Mouse (Mus musculus) bone marrow macrophage, adult 2 months (primary cell): ENCODE data around the gene Gapvd1. TPM values are rescaled to one million over a fixed set of nuclear protein-coding genes. Genes with fewer than 3 reads are reported as not detected.

Experiments
- H3K27ac ChIP-seq: 2 replicates; pipeline ENCODE4 v1.5.1; 2012; ENCODE audit warnings: low read depth, low read length; ENCODE audit not compliant: insufficient read depth
- H3K4me1 ChIP-seq: 2 replicates; pipeline ENCODE4 v1.6.1; 2012; ENCODE audit warnings: low read length; ENCODE audit not compliant: control insufficient read depth, insufficient read depth
- H3K4me3 ChIP-seq: 2 replicates; pipeline ENCODE4 v1.5.1; 2012; ENCODE audit warnings: mild to moderate bottlenecking, low read length, moderate library complexity; ENCODE audit not compliant: insufficient read depth
- CTCF ChIP-seq: IDR thresholded peaks from 2 replicates; pipeline ENCODE4 v1.5.1; 2012; ENCODE audit warnings: low read depth, mild to moderate bottlenecking, low read length, moderate library complexity
- POLR2A ChIP-seq: IDR thresholded peaks from 2 replicates; pipeline ENCODE4 v1.6.1; 2012; ENCODE audit warnings: mild to moderate bottlenecking, low read depth, low read length, borderline replicate concordance
- polyA plus RNA-seq: library from polyadenylated mRNA; stranded (reverse); fragments of >200 nt; gene quantifications from 2 replicates; pipeline ENCODE4 v1.2.4, GENCODE M21; 2012; ENCODE audit not compliant: missing spikeins, insufficient read depth, insufficient read length

Gapvd1 gene
- polyA plus RNA-seq, 1 experiment: 98.7 TPM

- Histone ChIP-seq H3K27ac (no peak overlapping the region), H3K4me1 (no peaks in the 10 kb centered on the region), H3K4me3 (no peak overlapping the region)
- TF ChIP-seq CTCF (no peak), POLR2A (no peak)
These were observed 36.8 kb downstream of the Gapvd1 start for GRCm38 (mm10) chr2:34718196-34718595.

DNA sequence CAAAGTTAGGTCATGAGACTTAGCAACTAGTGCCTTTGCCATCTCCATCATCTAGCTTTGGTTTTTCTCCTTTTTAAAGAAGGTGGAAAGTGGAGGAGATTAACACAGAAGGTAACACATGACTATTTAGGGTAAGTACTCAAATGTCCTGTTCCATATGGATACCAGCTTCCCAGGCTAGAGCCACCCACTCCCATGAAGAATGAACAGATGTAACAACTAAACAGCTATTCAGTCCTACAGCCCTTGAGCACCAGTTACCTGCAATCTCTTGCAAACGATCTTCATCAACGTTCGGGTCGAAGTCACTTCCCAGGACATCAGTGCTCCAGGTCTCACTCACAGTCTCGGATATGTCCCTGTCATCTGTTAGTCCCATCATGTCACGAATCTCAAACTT lies 43.1 kb downstream of the Gapvd1 start:
- Histone ChIP-seq H3K27ac (no peak overlapping the region), H3K4me1 (no peaks in the 10 kb centered on the region), H3K4me3 (no peak overlapping the region)
- no peak for TF ChIP-seq CTCF
- TF ChIP-seq POLR2A: no peak

DNA sequence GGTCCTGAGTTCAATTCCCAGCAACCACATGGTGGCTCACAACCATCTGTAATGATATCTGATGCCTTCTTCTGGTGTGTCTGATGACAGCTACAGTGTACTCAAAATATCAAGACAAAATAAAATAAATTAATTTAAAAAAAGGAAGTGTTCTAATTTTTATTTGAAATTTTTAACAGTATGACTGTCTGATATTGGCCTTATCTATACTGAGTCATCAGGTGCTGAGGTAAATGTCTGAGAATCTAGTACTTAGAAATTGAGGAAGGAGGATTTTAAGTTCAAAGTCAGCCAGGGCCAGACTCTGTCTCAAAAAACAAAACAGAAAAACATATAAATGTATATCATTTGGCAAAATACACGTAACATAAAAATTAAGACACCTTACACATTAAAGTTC lies 46.4 kb downstream of the Gapvd1 start:
- Histone ChIP-seq H3K27ac (no peak overlapping the region), H3K4me3 (no peak overlapping the region), H3K4me1 (no peaks in the 10 kb centered on the region)
- TF ChIP-seq CTCF (no peak), POLR2A (no peak)

- TF ChIP-seq POLR2A (no peak), CTCF (no peak)
- H3K4me3 ChIP-seq: no peak overlapping the region
- H3K4me1 ChIP-seq: no peaks in the 10 kb centered on the region
- H3K27ac ChIP-seq: no peak overlapping the region
These were observed 58.4 kb downstream of the Gapvd1 start for GRCm38 (mm10) chr2:34696592-34696991.

DNA sequence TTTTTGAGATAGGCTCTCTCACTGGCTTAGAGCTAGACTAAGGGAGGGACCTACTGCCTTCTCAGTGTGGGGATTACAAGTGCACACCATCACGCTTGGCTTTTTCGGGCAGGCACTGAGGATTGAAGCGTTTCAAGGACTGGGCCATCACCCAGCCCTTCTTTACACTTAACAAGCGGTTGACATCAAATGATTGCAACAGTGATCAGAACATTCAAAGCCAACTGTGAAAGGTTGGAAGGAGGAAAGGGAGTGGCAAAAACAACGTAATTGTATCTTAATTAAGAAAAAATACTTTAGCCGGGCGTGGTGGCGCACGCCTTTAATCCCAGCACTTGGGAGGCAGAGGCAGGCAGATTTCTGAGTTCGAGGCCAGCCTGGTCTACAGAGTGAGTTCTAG lies 62.2 kb downstream of the Gapvd1 start:
- TF ChIP-seq CTCF (no peak), POLR2A (no peak)
- Histone ChIP-seq H3K4me1 (no peaks in the 10 kb centered on the region), H3K4me3 (no peak overlapping the region), H3K27ac (no peak overlapping the region)

DNA sequence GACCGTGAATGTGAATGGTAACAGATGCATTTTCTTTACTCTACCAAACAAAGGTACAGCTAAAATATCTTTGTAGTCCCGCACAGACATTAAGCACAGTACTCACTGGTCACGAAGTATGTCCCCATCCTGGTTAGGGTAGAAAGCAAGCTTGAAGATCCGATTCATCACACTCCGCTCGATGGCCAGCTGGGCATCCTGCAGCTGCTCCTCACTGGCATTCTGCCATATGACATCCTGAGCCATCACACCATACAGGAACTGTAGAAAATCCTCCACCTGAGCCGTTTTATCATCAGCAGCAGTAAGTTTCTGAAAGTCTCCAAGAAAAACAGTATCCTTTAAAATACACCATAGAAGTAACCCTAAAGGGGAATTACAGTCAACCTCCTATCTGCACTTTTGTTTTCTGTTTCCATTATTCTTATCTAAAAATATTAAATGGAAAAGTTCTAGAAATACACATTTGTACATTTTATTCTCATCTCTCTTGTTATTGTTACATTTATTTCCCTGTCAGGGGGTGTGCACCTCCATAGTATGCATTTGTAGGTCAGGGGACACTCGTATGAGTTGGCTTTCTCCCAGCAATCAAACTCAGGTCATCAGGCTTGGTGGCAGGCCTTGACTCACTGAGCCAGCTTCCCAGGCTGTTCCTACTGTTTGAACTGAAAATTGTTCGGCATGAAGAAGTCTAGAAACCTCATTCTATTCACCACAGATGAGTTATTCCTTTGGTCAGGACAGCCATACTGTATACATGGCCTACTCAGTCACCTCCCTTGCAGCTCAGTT lies 70.8 kb downstream of the Gapvd1 start:
- TF ChIP-seq CTCF (no peak), POLR2A (no peak)
- Histone ChIP-seq H3K4me3 (no peak overlapping the region), H3K4me1 (no peaks in the 10 kb centered on the region), H3K27ac (no peak overlapping the region)

DNA sequence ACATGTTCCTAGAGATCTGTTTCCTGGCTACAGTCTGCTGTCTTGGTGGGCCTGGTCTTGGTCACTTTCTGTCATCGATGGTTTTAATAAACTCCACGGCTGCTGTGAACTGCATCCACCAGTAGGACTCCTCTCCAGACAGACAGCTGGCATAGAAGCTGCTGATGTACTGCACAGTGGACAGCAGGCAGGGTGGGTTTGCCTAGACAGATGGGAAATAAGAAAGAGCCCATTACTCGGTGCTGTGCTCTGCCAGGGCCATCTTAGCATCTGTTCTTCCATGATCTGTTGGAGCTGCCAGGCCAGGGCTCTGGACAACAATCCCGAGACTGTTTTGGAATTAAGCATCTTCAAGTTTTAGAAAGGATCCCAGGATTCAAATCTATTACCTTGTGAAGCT lies 77.1 kb downstream of the Gapvd1 start:
- no peak for TF ChIP-seq CTCF
- no peak for TF ChIP-seq POLR2A
- no peak overlapping the region for H3K4me3 ChIP-seq
- no peaks in the 10 kb centered on the region for H3K4me1 ChIP-seq
- H3K27ac ChIP-seq: no peak overlapping the region

GRCm38 (mm10) chr2:34677061-34677460 lies 78.0 kb downstream of the Gapvd1 start:
- no peak overlapping the region for H3K27ac ChIP-seq
- TF ChIP-seq POLR2A (no peak), CTCF (no peak)
- no peak overlapping the region for H3K4me3 ChIP-seq
- H3K4me1 ChIP-seq: no peaks in the 10 kb centered on the region

DNA sequence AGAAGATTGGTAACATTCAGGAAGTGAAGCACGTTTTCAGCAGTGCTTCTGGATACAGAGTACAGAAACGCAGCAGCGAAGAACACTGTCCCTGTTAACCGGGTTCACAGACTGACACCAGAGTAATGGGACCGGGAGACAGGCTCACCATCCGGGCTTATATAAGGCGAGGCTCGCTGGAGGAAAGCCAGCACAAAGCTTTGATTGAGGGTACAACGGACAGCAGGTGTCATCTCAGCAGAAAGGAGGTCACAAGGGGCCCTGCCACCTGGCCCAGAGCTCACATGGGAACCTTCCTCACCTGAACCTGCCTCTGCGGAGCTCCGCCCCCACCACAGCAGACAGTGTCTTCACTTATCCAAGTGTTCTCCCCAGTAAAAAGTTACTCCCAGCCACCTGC lies 81.2 kb downstream of the Gapvd1 start:
- H3K27ac ChIP-seq: no peak overlapping the region
- H3K4me3 ChIP-seq: no peak overlapping the region
- H3K4me1 ChIP-seq: no peaks in the 10 kb centered on the region
- no peak for TF ChIP-seq POLR2A
- TF ChIP-seq CTCF: no peak

GRCm38 (mm10) chr2:34671385-34672026 lies 83.5 kb downstream of the Gapvd1 start:
- no peak overlapping the region for H3K27ac ChIP-seq
- H3K4me3 ChIP-seq: peak overlapping the region; percentile 75
- H3K4me1 ChIP-seq: no peaks in the 10 kb centered on the region
- TF ChIP-seq POLR2A: no peak; the same call in 1 of the 2 replicates
- peak; percentile 77 for TF ChIP-seq CTCF

DNA sequence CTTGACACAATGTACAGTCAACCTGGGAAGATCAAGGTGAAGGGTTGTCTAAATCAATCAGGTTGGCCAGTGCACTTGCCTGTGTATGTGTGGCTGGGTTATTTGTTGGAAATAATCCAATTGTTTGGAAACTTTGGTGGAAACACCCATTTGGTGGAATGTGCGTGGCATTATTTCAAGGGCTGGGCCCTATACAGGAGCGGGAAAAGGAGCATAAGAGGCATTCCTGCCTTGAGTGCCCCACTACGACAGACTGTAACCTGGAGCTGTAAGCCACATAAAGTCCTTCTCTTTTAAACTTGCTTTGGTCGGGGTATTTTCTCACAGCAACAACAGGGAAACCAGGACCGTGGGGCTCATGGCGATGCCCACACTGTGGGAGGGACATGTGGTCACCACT lies 84.6 kb downstream of the Gapvd1 start:
- no peak overlapping the region for H3K4me3 ChIP-seq
- H3K27ac ChIP-seq: no peak overlapping the region
- no peaks in the 10 kb centered on the region for H3K4me1 ChIP-seq
- TF ChIP-seq CTCF (no peak), POLR2A (no peak)
